Mouse (Mus musculus) MN1 (cell line): ENCODE data around the gene Dcaf10.
"Not testable (repeated sequence)": the region's sequence is repeated elsewhere in the genome, so short reads cannot be mapped to it uniquely, and the experiment has no call there.

Experiments used
- DNase-seq: peaks from one replicate; pipeline ENCODE4 v3.0.0-alpha.2; 2016; ENCODE audit warnings: low spot score

Dcaf10 gene

DNA sequence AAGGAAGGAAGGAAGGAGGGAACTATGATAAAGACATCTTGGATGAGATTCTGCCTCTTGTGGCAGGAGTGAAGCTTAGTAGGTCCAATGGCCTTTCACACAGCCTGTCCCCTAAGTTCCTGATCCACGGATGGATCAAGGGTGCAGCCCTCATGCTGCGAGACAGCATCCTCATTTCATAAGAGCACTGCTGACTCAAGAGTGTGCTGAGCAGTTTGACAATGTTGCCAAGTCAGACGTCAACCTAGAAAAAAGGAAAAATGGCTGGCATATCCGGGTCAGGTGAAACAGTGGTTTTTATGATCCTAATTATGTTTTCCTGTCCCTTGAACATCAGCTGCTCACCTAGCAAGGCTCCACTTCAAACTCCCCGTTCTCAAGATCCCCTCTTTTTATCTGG is 51.8 kb downstream of the Dcaf10 start:
- no peak for DNase-seq

GRCm38 (mm10) chr4:45396211-45396610 is 54.3 kb downstream of the Dcaf10 start:
- DNase-seq = not testable (repeated sequence)

GRCm38 (mm10) chr4:45398315-45398714 is 56.4 kb downstream of the Dcaf10 start:
- DNase-seq = not testable (repeated sequence)

DNA sequence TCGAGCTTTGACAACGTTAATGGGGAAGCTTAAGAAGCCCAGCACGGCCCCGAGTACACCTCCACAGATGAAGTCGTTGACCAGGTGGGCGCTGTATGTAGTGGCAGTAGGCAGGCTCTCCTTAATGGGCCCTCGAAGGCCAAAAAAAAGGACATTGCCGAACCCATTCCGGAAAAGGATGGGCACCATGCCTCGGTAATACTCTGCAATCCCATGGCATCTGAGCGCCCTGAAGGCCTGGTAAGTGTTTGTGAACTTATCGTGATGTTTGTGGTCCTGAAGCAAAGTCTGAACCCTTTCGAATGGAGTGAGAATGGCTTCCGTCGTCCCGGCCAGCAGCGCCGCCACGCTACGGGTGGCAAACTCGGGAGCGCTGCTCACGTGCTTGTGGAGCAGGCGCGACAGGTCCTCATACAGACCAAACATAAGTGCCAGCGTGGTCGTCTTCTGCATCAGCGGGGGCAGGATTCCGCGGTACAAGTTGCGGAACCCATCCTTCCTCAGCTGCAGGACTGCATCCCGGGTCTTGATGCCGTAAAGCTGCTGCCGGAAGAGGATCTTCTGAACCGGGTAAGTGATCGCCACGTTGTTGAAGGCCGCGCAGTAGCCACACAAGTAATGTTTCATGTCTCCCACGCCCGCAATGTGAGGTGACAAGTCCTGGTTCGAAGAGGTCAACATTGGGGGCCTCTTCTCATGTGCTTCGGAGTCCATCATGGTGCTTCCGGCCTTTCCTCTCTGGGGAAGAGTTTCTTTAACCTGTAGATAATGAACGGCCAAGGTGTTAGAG is 57.7 kb downstream of the Dcaf10 start:
- no peak for DNase-seq

- DNase-seq = no peak
Measured at GRCm38 (mm10) chr4:45402281-45402680, 60.4 kb downstream of the Dcaf10 start.

- no peak for DNase-seq
Measured at GRCm38 (mm10) chr4:45402878-45403498, 61.1 kb downstream of the Dcaf10 start.

DNA sequence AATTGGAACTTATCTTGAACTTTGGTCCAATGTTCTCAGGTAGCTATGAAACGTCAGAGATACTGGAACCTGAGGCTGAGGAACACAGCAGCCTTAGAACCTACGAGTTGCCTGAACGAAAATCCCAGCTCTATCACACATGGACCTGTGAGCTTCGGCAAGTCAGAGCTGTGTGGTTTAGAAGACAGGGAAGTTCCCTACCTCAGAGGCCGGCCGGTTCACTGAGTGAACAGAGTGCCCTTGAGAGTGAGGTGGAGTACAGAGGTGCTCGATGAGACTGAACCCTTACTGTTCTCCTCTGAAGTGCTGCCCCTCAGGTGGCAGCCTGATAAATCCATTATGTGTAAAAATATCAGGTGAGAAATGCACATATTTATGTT is 61.6 kb downstream of the Dcaf10 start:
- DNase-seq = no peak

DNA sequence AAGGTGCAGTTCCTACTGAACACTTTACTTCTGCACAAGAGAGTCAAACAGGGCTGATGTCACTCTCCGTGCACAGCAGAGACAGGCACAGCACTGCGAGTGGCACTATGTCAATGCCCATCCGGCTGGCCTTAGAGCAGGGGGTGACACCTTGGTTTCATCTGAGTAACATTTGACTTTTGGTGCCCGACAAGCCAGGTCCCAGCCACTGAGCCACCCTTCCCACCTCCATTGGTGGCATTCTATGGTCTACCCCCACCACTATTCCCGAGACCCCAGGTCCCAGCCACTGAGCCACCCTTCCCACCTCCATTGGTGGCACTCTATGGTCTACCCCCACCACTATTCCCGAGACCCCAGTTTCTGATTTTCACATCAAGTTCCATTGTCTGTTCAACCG is 62.2 kb downstream of the Dcaf10 start:
- DNase-seq = no peak

DNA sequence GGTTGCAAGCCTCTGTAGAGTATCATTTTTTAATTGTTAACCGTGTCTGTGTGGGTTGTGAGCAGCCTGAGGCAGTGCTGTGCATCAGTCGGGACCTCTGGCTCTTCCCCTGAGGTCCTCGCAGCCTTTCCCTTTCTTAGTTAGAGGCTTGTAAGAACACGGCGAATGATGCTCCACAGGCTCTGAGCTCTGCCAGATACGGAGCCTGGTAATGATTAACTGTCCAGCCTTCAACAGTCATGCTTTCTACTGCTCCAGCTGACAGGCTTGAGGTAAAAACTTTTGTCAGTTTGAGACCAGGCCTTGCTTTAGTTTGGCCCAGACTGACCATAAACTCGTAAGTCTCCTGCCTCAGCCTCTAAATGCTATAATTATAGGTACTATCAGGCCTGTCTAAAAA is 63.4 kb downstream of the Dcaf10 start:
- peak; percentile 12 for DNase-seq

DNA sequence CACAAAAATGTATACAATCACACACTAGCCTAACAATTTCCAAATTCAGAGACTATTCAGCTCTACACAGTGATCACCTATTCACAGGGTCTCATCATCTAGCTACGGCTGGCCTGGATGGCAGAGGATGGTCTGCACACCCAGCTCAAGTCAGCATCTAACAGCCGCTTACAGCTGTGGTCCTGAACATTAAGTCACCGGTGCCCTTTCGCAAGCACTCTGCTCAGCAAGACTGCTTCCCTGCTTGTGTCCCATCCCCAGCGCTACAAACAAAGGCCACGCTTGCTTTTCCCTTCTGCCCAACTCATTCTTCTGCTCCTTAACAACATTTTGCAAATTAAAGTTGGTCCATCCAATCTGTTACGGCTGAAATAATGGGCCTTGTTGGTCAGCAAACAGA is 64.5 kb downstream of the Dcaf10 start:
- no peak for DNase-seq

GRCm38 (mm10) chr4:45407001-45407702 is 65.3 kb downstream of the Dcaf10 start:
- no peak for DNase-seq

DNA sequence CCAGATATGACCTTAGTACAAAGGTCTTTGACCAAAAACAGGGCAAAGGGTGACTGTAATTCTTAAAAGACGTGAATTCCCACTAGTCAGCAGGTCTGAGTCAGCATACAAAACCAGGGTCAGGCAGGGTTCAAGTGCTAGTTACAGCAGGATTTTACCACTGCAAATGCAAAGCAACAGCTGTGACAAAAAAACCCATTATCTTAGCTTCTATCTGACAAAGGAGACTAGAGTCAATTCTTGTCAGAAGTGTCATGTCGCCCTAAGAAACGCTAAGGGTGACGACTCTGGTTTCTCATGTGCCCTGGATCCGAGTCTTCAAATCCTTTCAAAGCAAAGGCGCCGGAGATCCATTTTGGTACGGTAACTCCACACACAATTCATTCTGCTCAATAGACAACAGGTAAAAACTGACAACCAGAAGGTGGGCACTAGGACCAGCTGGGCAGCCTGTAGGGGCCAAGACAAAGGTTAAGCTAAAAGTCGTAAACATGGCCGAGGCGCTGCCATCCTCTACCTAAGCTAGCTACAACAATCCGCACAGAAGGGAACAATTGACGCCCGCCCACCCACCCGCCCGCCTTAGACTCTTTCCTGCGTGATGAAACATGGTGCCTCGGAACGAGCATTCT is 65.9 kb downstream of the Dcaf10 start:
- peak; percentile 25 for DNase-seq

GRCm38 (mm10) chr4:45408427-45409132 is 66.7 kb downstream of the Dcaf10 start, which contains the start of gene Slc25a51:
Gene Slc25a51 (minus strand): TSS chr4:45408766.
- DNase-seq = peak; percentile 86

- peak; percentile 38 for DNase-seq
Measured at GRCm38 (mm10) chr4:45409270-45409669, 67.4 kb downstream of the Dcaf10 start.

DNA sequence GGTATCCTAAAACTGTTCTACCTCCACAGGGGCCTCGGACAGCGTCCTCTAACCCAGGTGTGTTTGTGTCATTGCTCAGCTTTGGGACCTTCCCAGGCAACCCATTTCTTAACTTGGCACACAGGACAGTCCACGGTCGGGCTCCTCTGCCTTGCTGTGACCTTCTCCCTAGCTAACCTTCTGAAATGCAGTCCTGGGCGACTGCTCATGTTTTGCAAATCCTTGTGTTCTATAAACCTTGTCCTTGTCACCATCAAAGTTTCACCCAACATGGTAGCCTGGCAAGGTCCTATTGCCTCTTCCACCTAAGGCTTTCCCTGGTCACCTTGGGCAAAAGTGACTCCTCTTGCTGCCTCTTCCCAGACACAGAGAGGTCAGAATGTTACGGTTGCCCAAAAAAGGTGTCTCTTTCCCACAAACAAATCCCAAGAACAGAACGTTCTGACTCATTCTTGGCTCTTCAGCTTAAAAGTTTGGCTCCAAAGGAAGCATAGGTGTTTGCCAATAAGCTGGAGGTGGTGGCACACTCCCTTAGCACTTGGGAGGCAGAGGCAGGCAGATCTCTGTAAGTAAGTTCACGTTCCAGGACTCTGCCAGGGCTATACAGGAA is 69.4 kb downstream of the Dcaf10 start:
- DNase-seq = no peak

- no peak for DNase-seq
Measured at GRCm38 (mm10) chr4:45412433-45413192, 70.7 kb downstream of the Dcaf10 start.

DNA sequence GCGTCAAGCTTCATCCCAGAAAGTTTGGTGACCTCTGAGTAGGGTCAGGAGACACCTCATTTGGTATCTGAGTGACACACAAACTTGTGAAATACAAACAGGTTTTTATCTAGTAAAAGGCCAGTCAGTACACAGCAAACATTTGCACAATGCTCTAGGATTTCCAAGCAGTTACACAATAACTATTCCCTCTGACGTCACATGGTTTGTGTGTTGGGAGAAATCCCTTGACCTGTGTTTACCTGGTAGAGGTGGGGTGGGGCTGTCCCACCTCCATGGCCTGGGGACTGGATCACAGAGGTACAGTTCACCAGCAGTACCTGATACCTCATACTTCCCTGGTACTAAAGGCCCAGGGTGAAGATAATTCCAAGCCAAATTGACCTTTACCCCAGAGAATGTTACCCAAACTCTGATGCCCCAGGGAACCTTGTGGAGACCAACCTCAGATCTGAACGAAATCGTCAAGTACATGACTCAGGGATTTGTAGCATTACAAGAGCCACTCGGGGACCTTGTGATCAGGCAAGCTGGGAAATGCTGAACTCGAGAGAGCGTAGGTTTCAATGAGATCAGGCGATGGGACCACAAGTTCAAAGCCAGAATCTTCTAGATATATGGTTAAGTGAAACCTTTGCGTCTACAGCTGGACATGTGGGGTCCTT is 71.9 kb downstream of the Dcaf10 start:
- DNase-seq = no peak

DNA sequence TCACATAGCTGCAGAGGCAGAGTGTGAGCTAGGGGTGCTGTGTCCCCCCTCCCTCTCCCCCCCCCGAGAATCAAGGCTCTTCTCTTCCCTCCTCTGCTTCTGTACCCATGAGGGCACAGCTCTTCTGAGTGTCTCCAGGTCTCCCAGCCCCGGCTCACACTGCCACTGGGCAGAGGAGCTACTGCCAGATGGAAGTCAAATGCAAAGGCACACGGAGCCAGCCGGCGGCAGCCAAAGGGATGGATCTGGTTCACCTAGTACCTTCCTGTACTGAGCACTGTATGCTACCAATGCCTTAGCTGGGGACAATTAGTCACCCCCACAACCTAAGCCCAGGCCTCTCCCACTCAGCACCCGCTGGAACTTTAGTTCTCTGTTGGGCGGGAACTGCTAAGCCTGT is 74.4 kb downstream of the Dcaf10 start:
- DNase-seq = no peak

- peak; percentile 62 for DNase-seq
Measured at GRCm38 (mm10) chr4:45418229-45418950, 76.5 kb downstream of the Dcaf10 start.
